In the genomic region with DNA sequence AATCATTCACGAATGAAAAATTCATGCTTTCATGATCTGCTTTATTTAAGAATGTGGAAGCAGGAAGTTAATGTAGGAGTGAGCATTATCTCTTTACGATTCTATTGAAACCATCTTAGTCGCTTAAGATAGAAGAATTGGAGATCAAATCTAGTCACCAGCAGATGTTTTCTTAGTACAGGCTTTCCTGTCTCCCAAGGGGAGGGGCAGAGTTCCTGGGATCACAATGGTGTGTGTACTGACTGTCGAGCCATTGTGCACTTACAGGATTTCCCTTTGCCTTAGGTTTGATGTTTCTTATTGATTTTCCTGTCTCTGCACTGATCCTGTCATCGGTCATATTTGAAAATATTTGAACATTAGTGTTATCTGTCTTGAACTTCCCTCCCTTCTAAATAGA, we compare ENCODE assay signal across 8 mouse cellular contexts. TPM values are rescaled to one million over a fixed set of nuclear protein-coding genes. Genes with fewer than 3 reads are reported as not detected.
DNase-seq lines count a peak whose midpoint lies in the region; ATAC-seq lines count a peak whose summit lies in the region.

No protein-coding gene starts in this region.

- peak overlapping the region; percentile 55 for H3K4me2 ChIP-seq in liver, embryonic 11.5 days
- H3K4me2 ChIP-seq in hindbrain, embryonic 11.5 days (replicated peaks; ENCODE audit: low read depth, low read length) = peak overlapping the region; percentile 72

- no peaks in the 10 kb centered on the region for H3K36me3 ChIP-seq in liver, embryonic 11.5 days (ENCODE audit: control insufficient read depth, insufficient read depth, low read length)
- no peaks in the 10 kb centered on the region for H3K36me3 ChIP-seq in hindbrain, embryonic 11.5 days (ENCODE audit: control insufficient read depth, insufficient read depth, low read length)

- H3K27ac ChIP-seq in liver, embryonic 11.5 days (ENCODE audit: low read depth, low read length) = no peak overlapping the region
- H3K27ac ChIP-seq in hindbrain, embryonic 11.5 days (ENCODE audit: low read depth, low read length) = no peak overlapping the region

- H3K9me3 ChIP-seq in liver, embryonic 11.5 days (ENCODE audit: control insufficient read depth, low read length) = no peaks in the 10 kb centered on the region
- H3K9me3 ChIP-seq in hindbrain, embryonic 11.5 days (ENCODE audit: control insufficient read depth, low read length) = no peaks in the 10 kb centered on the region

- WGBS in liver, embryonic 11.5 days = 40% methylated on average over 5 of the region's 5 CpGs
- WGBS in hindbrain, embryonic 11.5 days = 41% methylated on average over 5 of the region's 5 CpGs

- peak; percentile 29 for ATAC-seq in liver, embryonic 11.5 days (replicated peaks; ENCODE audit: low FRiP score)
- peak; percentile 77 for ATAC-seq in hindbrain, embryonic 11.5 days (ENCODE audit: low FRiP score)

- no peak for DNase-seq in liver, embryonic 11.5 days (ENCODE audit: low spot score)
- no peak for DNase-seq in liver
- peak; percentile 10 for DNase-seq in embryo, embryonic 10 days (ENCODE audit: low spot score)
- DNase-seq in hindbrain, embryonic 11.5 days (ENCODE audit: low spot score) = peak; percentile 29
- DNase-seq in lung, postnatal 14 days = peak; percentile 9
- DNase-seq in spleen, postnatal 36 days (ENCODE audit: low spot score in 2 of 2) = no peak
- DNase-seq in layer of hippocampus, postnatal 36 days = no peak
- no peak for DNase-seq in gastrocnemius, postnatal 10 days

- 0 out of 2 replicates have a peak, but pooled peaks cover 2% of the 10 kb centered on the region for H3K4me1 ChIP-seq in liver, embryonic 11.5 days (replicated peaks; ENCODE audit: control insufficient read depth, insufficient read depth, low read length)
- H3K4me1 ChIP-seq in hindbrain, embryonic 11.5 days (replicated peaks; ENCODE audit: control insufficient read depth, insufficient read depth, low read length) = no peaks in the 10 kb centered on the region

- H3K27me3 ChIP-seq in liver, embryonic 11.5 days (replicated peaks; ENCODE audit: control insufficient read depth, insufficient read depth, low read length) = no peaks in the 10 kb centered on the region
- no peaks in the 10 kb centered on the region for H3K27me3 ChIP-seq in hindbrain, embryonic 11.5 days (ENCODE audit: control insufficient read depth, insufficient read depth, low read length)

- peak overlapping the region; percentile 50; the same call in 1 of the 2 replicates for H3K4me3 ChIP-seq in liver, embryonic 11.5 days (ENCODE audit: low read depth, low read length)
- H3K4me3 ChIP-seq in hindbrain, embryonic 11.5 days (ENCODE audit: low read depth, low read length) = peak overlapping the region; percentile 47; the same call in 1 of the 2 replicates

- peak overlapping the region; percentile 62 for H3K9ac ChIP-seq in liver, embryonic 11.5 days (ENCODE audit: low read depth, low read length)
- H3K9ac ChIP-seq in hindbrain, embryonic 11.5 days (ENCODE audit: low read depth, low read length) = no peak overlapping the region; the same call in 1 of the 2 replicates

RNA-seq across cellular contexts. Expression of a gene that starts 0.4 kb away (rescaled TPM):
- 0.40 TPM in 1 of 2 replicates, not detected in the other for polyA plus RNA-seq in liver, embryonic 11.5 days (2014; fragmentation: Nextera tagmentation; extraction: Ambion mirVana)
- 0.43 and 0.56 TPM in 2 replicates for polyA plus RNA-seq in hindbrain, embryonic 11.5 days (2014; fragmentation: Nextera tagmentation; extraction: Ambion mirVana)
- 1 to 10 TPM; 4.6 to 5.8 TPM for total RNA-seq in layer of hippocampus, postnatal 36 days (2021)
- 1 to 10 TPM; 1.4 to 1.7 TPM for total RNA-seq in gastrocnemius, postnatal 10 days (2021)

RNA-seq across cellular contexts. Expression of a gene that starts 25.7 kb away (rescaled TPM):
- polyA plus RNA-seq in liver, embryonic 11.5 days (2014; fragmentation: Nextera tagmentation; extraction: Ambion mirVana) = 2.0 and 2.3 TPM in 2 replicates
- 1.6 and 1.7 TPM in 2 replicates for polyA plus RNA-seq in hindbrain, embryonic 11.5 days (2014; fragmentation: Nextera tagmentation; extraction: Ambion mirVana)
- 1 to 10 TPM; 3.0 to 3.3 TPM for total RNA-seq in layer of hippocampus, postnatal 36 days (2021)
- total RNA-seq in gastrocnemius, postnatal 10 days (2021) = 1 to 10 TPM; 1.5 to 2.0 TPM

RNA-seq across cellular contexts. Expression of a gene that starts 28.5 kb away (rescaled TPM):
- polyA plus RNA-seq in liver, embryonic 11.5 days (2014; fragmentation: Nextera tagmentation; extraction: Ambion mirVana) = 0.95 and 0.97 TPM in 2 replicates
- polyA plus RNA-seq in hindbrain, embryonic 11.5 days (2014; fragmentation: Nextera tagmentation; extraction: Ambion mirVana) = 2.9 and 4.0 TPM in 2 replicates
- 10 to 100 TPM; 20.8 to 21.5 TPM for total RNA-seq in layer of hippocampus, postnatal 36 days (2021)
- 1 to 10 TPM; 1.9 to 2.3 TPM for total RNA-seq in gastrocnemius, postnatal 10 days (2021)

RNA-seq across cellular contexts. Expression of a gene that starts 53.6 kb away (rescaled TPM):
- 0.41 and 0.58 TPM in 2 replicates for polyA plus RNA-seq in liver, embryonic 11.5 days (2014; fragmentation: Nextera tagmentation; extraction: Ambion mirVana)
- polyA plus RNA-seq in hindbrain, embryonic 11.5 days (2014; fragmentation: Nextera tagmentation; extraction: Ambion mirVana) = not detected in 2 replicates
- 1 to 10 TPM; 1.9 to 2.4 TPM for total RNA-seq in layer of hippocampus, postnatal 36 days (2021)
- total RNA-seq in gastrocnemius, postnatal 10 days (2021) = under 1 TPM in 1 of 2 experiments, not detected in 1; 0.77 TPM

RNA-seq across cellular contexts. Expression of a gene that starts 53.7 kb away (rescaled TPM):
- polyA plus RNA-seq in liver, embryonic 11.5 days (2014; fragmentation: Nextera tagmentation; extraction: Ambion mirVana) = 1.5 and 1.9 TPM in 2 replicates
- 0.75 and 1.2 TPM in 2 replicates for polyA plus RNA-seq in hindbrain, embryonic 11.5 days (2014; fragmentation: Nextera tagmentation; extraction: Ambion mirVana)
- total RNA-seq in layer of hippocampus, postnatal 36 days (2021) = 1 to 10 TPM in 1 of 2 experiments, under 1 TPM in 1; 1.00 to 1.1 TPM
- 1 to 10 TPM; 1.1 to 1.2 TPM for total RNA-seq in gastrocnemius, postnatal 10 days (2021)

Comparison
In these comparisons a context has a peak if more than half of its experiments do, and no peak if none do; other contexts are left out.
1. DNase-seq: peak in embryo, embryonic 10 days (single experiment), hindbrain, embryonic 11.5 days (single experiment) and lung, postnatal 14 days (single experiment); none in liver, embryonic 11.5 days (single experiment), liver (single experiment), spleen, postnatal 36 days (0 of 2), layer of hippocampus, postnatal 36 days (0 of 2) and gastrocnemius, postnatal 10 days (single experiment).
2. RNA of a gene that starts 28.5 kb away (total RNA-seq): 20.8 to 21.5 TPM in layer of hippocampus, postnatal 36 days; 1.9 to 2.3 TPM in gastrocnemius, postnatal 10 days; every median in the first group is over 4 times any median in the second.